Mouse (Mus musculus) lung, postnatal 4 days (tissue): ENCODE data around the gene Alpl.

Experiments
- DNase-seq, 2 experiments: peaks; one replicate each; pipeline ENCODE4 v3.0.0; 2021

The Alpl gene

DNA sequence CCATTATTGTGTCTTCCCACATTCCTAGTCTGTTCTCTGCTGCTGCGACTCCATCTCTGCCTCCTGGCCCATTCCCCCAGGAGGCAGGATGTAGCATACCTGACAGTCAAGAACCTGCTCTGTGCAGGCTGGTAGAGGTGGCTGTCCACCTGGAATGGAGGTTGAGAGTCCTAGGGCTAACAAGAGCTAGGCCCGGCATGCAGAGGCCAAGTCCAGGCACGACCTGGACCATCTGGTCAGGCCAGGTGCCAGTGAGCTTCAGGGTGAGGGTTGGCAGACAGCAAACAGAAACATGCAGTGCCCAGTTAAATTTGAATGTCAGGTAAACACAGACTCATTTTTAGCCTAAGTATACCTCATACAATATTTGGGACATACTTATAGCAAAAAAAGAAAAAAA lies 63.2 kb downstream of the Alpl start:
- DNase-seq, result no peak

DNA sequence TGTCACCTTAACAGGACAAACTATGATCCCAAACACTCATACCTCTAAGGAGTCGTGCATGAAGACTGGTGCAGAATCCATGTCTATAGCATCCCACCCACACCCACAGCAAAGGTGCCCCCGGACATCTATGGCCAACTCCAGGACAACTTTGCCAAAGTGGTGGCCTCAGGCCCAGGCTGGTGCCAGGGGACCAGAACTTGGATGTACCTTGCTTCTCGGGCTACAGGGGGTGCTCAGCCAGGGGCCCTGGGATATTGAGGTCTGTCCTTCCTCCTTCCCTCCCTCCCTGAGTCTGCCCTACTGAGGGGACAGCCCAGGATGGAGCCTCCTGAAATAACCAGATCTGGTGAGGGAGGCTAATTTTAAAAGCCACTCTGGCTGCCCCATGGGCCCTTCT lies 63.8 kb downstream of the Alpl start:
- DNase-seq, result no peak

DNA sequence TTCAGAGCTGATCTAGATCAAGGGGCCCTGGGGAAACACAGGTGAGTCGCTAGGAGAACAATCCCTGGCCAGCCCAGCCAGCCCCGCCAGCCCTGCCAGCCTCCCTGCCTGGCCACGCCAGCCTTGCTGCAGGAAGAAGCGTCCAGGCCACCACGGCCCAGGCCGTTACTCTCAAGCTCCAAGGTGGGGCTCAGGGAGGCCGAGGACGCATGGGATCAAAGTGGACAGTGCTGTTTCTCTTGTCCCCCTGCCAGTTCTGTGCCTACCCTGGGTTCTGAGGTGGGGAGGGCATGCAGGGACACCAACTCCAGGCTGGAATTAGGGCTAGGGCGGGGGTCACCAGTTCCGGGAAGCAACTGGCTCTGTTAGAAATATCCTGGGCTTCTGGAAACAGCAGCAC lies 64.3 kb downstream of the Alpl start:
- no peak for DNase-seq

DNA sequence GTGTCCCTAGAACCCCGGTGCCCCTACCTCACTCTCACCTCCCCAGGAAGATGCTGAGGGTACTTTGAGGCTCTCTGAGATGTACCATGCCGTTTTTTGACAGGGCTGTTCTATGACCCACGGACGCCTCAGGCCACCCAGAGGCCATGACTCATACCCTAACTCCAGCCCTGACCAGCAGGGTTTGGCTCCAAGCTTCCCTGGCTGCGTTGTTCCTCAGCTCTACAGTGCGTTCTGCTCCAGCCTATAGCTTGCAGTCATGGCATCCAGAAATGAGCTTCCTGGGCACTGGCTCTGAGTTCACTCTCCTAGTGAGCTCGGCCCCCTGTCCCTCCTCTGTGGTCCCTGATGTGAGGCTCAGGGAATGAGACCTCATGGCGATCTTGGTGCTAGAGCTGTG lies 65.4 kb downstream of the Alpl start:
- DNase-seq, result no peak

DNA sequence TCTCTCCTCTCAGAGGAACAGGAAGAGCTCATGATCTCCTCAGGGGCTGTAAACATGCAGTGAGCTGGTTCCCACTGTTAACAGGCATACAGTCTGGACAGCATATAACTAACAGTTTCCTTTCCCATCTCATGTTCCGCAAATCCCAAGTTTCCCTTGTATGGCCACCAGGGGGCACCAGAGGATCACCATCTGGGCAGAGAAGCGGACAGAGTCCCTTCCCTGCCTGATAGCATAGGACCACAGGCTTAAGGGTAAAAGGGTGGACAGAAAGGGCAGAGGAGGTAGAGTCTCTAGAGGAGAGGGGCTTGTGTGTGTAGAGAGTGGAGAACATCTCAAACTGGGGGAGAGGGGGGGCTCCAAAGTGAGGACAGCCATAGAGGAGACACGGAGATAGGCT lies 66.0 kb downstream of the Alpl start:
- peak; percentile 81 to 90 for DNase-seq

DNA sequence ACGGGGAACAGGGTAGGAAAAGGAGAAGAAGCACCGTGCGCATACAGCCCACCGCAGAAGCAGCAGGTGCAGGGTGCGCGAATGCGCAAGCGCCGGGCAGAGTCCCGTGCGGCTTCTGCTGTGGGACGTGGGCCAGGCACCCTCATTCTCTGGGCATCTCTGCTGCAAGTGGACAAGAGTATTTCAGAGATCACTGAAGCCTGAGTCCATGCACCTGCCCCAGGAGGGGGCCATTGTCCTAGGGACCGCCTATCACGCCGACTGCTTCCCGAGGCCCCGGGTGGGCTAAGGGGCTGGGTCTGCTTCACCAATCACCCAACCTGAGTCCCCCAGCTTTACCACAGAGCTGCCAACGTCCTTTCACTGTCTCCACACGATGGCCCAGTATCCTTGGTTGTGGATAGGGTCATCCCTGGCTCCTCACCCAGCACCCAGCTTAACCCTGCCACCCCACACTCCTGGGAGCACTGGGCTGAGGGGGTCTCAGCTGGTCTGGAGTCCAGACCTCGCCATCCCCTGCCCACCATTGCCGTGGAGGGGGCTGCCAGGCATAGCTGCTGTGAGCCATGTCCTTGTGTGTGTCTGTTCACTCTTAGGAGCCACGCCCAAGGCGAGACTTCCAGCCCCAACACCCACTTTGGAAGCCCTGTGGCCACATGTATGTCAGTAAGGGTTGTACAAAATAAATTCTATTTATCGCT lies 66.9 kb downstream of the Alpl start:
- no peak for DNase-seq

DNA sequence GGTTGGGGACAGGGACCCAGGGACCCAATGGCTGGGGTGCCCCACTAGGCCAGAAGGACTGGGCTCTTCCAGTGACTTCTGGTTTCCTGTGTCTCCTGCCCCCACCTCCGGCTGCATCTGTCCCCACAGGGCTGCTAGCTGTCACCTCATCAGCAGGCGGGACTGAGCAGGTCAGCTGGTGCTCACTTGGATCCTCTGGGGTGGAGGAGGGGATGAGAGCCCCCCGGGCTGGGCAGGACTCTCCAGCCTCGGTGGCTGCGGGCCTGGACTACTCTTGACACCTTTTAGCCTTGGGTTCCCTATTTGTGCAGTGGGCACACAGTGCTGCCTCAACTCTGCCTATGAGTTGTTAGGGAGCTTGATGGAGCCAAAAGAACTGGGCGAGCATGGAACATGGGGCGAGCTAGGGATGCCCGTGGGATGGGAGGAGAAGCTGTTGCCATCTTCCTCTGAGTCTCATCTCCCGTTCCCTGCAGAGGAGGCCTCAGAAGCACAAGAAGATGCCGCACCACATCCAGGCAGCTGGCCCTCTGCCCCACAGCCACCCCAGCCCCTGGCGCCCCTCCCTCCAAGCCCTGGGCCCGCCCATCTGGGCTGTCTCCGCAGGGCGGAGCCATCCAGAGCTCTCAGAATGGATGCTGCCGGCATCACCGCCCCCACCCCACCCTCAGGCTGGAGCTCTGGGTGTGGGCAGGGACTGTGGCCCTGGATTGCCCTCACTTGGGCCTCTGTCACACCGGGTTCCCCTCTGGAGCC lies 67.6 kb downstream of the Alpl start:
- DNase-seq, result no peak

DNA sequence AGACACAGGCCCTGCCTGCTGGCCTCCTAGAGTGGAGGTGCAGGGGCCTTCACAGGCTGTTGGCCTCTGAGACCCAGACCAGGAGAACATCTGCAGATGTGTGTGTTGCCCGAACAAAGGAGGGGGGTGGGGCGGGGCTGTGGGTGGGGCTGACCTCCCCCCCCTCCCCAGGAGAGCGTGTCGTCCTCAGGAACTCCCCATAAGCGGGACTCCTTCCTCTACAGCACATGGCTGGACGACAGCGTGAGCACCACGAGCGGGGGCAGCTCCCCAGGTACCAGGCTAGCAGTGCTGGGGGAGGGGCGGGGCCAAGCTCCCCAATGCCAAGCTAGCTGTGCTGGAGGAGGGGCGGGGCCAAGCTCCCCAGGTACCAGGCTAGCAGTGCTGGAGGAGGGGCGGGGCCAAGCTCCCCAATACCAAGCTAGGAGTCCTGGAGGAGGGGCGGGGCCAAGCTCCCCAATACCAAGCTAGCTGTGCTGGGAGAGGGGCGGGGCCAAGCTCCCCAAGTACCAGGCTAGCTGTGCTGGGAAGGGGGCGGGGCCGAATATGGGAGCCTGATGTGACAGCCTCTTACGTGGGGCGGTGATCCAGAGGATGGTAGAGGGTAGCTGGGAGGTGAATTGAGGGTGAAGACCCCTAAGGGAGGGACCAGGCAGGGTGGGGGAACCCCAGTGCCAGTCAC lies 68.5 kb downstream of the Alpl start:
- DNase-seq, result peak; percentile 23 to 49

DNA sequence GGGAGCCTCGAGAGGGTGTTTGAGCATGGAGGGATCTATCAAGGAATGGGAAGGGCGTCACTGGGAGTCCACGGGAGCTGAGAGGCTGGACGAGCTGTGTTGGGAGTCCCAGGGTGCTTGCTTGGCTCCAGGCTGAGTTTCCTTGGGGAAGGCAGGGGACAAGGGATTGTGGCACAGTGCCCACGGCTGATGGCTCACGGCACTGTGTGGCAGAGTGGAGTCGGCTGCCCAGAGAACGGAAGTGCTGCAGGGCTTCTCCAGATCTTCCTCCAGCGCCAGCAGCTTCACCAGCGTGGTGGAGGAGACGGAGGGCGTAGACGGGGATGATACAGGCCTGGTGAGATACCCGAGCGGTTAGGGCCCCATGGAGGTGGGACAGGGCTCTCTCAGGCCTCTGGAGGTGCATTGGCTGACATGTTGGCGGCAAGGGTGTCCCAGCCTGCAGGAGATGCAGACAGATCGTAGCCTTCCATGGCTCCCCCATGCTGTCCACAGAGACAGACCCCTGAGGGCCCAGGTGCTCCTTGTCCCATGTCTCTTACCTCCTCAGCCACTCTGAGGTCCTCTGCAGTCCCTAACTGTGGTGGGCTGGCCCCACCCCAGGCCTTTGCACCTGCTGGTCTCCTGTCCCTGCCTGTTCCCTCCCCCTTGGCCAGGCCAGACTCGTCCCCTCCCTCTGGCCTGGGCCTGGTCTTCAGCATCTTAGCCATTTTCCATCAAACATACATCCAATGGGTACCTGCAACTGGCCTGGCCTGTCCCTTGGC lies 69.3 kb downstream of the Alpl start:
- no peak for DNase-seq

DNA sequence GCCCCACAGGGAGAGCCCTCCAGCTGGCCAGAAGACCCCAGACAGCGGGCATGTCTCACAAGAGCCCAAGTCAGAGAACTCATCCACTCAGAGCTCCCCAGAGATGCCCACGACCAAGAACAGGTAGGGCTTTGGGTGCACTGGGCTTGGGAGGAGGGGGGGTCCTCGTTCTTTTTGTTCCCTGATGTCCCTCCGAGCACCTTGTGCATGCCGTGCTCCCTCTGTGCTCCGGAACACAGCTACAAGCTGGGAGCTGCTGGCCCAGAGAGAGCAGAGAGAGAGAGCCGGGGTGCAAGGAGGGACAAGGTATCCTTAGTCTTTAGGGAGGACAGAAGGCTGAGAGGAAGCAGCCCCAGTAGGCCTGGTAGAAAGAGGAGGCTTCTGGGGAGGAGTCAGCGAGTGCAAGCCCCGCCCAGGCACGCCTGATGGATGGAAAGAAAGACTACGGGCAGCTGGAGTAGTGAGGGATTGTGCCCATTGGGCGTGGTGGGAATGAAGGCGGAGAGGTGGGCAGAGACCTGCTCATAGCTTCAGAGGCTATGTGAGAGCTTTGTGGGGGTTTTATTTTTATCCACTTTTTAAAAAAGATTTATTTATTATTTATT lies 70.5 kb downstream of the Alpl start:
- DNase-seq, result no peak

DNA sequence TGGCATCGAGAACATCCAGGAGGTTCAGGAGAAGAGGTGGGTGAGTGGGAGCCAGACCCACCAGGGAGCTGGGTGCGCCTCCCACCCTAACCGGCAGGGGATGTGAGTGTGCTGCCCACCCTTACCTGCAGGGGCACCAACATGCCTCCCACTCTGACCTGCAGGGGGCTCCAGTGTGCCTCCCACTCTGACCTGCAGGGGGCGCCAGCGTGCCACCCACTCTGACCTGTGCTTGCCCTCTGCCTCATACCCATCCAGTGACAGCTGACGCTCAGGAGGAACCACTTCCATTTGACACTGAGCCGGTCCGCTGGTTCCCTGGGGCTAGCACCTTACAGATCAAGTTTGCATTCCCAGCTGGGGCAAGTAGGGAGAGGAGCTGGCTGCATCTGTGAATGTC lies 71.4 kb downstream of the Alpl start:
- peak; percentile 73 to 83 for DNase-seq

DNA sequence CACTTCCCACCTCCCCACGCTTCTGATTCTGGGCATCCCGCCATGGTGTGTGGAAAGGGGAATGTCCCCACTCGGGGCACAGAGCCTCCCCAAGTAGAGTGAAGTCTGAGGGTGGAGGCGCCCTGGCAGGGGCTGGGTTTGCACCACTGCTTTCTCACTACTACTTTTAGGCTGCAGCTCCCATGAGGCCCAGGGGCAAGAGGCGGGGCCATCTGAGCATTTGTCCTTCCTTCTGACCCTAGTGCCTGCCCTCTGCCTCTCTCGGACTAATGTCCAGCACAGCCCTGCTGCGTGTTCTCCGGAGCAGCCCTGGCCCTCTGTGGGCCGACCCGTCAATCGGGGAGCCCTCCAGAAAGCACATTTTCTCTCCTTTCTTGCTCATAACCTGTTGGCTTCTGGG lies 72.0 kb downstream of the Alpl start:
- peak; percentile 48 to 52 for DNase-seq

DNA sequence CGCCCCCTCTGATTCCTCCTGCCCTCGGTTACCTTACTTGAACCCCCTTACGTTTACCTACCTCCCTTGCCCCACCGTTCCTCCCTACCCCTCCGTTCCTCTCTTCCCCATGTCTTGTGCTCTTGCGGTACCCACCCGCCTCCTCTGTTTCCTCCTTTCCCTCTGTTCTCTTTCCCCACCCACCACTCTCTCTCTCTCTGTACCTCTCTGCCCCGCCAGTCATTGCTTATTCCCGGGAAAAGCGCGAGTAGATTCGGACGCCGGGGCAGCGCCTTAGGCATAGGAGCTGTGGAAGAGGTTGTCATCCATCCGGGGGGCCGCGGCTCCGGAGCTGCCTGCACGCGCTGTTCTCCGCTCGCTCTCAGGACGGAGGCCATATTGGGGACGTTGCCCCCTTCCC lies 72.7 kb downstream of the Alpl start:
- no peak for DNase-seq

DNA sequence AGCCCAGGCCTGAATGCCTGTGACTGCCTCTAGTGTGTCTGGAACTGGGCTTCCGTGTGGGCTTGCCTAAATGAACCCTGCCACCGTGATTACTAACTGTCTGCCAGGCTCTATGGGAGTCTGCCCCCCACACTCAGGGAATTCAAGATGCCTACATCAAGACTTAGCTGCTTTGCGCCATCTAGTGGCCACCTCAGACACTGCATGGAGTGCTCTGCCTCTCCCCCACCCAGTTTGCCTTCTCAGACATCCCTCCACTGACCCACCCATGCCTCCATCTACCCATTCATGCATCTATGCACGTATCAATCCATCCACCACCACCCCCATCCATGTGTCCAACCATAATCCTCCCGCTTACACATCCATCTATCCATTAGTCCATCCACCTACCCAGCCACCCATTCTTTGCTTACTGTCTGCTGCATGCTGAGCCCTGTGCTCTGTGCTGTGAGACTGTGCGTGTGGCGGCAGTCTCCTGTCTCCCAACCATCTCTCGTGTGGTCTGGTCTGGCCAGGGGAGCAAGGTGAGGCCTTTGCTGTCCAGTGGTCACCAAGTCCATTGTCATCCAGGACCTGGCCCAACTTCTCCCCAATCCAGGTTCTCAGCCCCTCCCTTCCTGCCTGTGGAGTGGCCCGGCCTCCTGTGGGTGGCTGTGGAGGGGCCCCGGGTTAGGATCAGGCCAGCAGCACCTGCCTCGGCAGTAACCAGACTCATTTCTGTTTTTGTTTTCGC lies 73.3 kb downstream of the Alpl start:
- peak in 1 of 2 experiments; percentile 73 for DNase-seq

DNA sequence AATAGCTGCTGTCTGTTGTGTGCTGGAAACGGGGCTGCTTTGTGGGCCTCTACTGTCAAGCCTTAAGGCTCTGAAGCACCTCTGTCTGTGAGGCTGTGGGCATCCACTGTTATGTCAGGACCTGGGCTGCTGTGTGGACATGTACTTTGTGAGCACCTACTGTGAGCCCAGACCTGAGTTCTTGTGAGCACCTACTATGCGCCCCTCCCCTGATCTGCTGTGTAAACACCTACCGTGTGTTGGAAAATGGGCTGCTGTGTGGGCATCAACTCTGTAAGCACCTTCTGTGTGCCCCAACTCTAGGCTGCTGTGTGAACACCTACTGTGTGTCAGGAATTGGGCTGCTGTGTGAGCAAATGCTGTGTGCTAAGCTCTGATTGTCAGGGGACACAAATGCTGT lies 74.0 kb downstream of the Alpl start:
- DNase-seq, result no peak

DNA sequence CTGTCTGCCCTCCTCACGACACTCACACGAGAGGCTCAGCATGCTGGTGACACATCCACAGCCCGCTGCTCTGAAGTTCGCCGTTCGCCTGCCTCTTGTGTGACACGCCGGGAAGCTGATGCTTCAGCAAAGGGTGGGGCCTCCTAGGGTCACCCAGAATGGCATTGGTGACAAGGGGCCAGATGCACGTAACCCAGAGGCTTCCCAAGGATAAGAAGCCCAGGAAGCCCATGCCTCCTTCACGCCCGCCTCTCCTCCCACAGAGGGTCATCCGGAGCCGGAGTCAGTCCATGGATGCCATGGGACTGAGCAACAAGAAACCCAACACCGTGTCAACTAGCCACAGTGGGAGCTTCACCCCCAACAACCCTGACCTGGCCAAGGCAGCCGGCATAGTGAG lies 74.6 kb downstream of the Alpl start:
- DNase-seq, result no peak

DNA sequence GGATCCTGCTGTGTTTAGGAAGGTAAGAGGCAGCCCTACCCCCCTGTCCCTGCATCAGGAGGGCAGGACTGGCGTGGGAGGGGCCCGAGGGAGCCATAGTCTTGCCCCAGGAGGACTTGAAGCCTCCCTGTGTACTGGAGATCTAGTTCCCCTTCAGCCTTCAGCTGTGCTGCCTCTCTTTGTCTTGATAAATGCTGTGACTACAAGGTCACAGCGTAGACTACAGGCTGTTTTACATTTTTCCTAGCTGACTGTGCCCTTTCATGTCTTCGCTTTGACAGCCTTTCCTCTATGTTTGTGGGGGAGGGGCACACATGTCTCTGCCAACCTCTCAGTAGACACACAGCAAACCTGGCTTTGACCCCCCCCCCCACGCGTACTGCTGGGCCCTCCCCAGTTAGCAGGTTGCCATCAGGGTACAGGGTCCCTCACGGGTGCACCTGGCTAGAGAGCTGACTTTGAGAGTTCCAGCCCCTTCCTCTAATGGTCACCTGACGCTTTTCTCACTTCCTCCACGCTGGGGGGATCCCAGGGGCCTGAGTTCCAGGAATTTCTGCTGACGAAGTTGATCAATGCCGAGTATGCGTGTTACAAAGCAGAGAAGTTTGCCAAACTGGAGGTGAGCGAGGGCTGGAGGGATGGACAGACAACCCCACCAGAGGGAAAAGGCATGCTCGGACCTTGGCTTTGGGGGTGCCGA lies 76.7 kb downstream of the Alpl start:
- DNase-seq, result no peak

DNA sequence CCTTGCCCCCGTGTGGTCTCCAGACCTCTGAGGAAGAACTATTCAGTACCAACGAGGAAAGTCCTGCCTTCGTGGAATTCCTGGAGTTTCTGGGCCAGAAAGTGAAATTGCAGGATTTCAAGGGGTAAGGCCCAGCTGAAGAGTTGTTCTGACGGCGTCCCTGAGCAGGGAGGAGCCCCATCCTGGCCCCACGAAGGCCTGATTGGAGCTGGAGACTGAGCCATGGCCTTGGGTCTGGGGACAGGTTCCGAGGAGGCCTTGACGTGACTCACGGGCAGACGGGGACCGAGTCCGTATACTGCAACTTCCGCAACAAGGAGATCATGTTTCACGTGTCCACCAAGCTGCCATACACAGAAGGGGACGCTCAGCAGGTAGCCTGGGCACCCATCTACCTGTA lies 78.5 kb downstream of the Alpl start:
- no peak for DNase-seq

DNA sequence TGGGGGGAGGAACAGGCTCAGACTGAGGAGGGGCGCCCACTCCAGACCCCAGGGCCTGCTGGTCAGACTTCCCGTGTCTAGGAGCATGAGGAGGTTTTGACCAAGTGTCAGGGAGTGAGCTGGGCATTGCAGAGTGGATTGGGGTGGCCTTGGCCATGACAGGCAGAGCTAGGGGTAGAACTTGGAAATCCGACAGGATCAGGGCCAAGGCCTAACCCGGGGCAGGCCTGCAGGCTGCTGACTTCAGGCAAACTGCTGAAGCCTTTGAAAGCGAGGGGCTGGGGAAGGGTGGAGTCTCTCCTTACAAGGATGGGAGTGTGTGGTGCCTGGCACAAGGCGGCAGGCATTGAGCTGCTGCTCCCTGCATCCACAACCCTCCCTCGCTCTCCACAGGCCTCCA lies 79.2 kb downstream of the Alpl start:
- DNase-seq, result no peak

DNA sequence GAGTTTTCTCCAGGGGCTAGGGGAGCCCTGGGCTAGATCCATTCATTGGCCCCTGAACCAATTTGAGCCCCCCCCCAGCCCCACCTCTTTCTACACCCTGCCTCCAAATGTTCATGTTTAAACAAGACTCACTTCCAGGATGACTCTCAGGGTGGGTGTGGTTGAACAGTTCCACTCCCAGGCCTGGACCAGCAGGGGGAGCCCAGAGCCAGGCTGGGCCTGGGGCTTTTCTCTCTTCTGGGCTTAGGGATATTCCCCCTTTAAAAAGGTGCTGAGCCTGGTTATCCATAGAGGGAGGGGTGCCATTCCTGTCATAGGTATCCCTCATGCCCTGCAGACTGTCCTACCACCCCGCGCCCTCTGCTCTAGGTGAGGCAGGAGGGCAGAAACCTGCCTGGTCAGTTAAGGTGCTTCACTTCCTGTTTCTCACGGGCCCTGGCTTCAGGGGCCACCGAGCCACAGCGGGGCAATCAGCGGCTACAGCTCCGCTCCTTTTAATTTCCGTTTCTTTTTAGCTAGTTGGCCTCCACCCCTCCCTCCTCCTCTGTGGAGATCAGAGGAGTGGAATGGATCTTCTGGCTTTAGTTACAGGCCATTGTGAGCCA lies 82.1 kb downstream of the Alpl start:
- no peak for DNase-seq

DNA sequence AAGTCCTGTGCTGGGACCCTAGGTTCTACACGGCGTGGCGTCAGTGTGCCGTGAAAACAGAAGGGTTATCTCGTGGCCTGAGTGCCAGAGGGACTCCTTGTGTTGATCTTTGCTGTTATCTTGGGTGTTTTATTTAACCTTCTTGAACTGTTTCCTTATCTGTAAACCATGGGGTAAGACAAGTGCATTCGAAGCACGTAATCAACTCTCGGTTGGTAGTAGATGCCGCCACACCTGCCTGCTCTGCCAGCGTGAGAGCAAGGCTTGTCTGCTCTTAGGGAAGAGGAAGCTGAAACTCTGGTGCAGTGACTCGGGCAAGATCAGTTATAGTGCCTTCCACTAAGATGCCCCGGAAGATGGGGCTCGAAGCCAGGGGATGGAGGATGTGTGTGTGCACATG lies 83.2 kb downstream of the Alpl start:
- DNase-seq, result no peak
